Comparison of ENCODE assay signal across 8 mouse cellular contexts in the genomic region with DNA sequence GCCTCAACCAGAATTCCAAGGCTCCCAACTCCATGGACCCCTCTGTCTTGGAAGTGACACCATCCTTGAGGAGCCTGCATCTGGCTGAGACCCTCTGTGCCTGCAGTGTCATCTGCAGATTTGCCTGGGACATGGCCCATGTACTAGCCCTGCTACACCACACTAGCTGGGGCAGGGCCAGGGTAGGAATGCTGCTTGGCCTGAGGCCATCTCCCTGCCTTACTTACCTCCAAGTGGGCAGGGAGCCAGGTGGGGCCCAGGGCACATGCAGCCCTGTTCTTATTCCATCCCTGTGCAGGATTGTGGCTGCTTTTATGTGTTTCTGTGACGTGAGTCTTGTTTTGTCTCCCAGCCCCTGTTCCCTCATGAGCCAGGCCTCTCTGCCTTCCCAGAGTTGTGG. TPM values are rescaled to one million over a fixed set of nuclear protein-coding genes. Genes with fewer than 3 reads are reported as not detected.
DNase-seq lines count a peak whose midpoint lies in the region; ATAC-seq lines count a peak whose summit lies in the region.

No protein-coding gene starts in this region.

- H3K4me1 ChIP-seq in heart, embryonic 10.5 days, result peaks cover 58% of the 10 kb centered on the region

- ATAC-seq in cerebellum, adult (ENCODE audit: insufficient number of reproducible peaks, low FRiP score, low TSS enrichment), result no peak
- ATAC-seq in megakaryocyte progenitor cell, adult 5-6 weeks (replicated peaks; ENCODE audit: poor library complexity), result 0 out of 2 replicates have a peak, but pooled peaks have one; percentile 6
- no peak for ATAC-seq in inflammation-experienced regulatory T-cells, adult 6 months
- ATAC-seq in activated CD4-positive, CD25-positive, alpha-beta regulatory T cell, adult 4 months, result no peak

- H3K27ac ChIP-seq in heart, embryonic 10.5 days, result peak overlapping the region; percentile 91

- peak; percentile 80 to 86 for DNase-seq in cerebellum, postnatal 10 days
- DNase-seq in 3T3-L1 (ENCODE audit: low read depth, low spot score), result peak; percentile 67
- DNase-seq in heart, embryonic 10.5 days (ENCODE audit: low spot score), result no peak
- peak; percentile 85 to 86 for DNase-seq in kidney, adult 8-10 months

- no peaks in the 10 kb centered on the region for H3K27me3 ChIP-seq in heart, embryonic 10.5 days (ENCODE audit: insufficient read depth, poor library complexity, severe bottlenecking)

- peak overlapping the region; percentile 8; the same call in 1 of the 2 replicates for H3K4me3 ChIP-seq in heart, embryonic 10.5 days

- H3K36me3 ChIP-seq in heart, embryonic 10.5 days, result peaks cover 25% of the 10 kb centered on the region

- 41% methylated on average over 1 of the region's 1 CpGs for WGBS in heart, embryonic 10.5 days

- no peaks in the 10 kb centered on the region for H3K9me3 ChIP-seq in heart, embryonic 10.5 days

RNA-seq across cellular contexts. Expression of gene Pygb, which starts 15.8 kb away (rescaled TPM):
- 112 and 182 TPM in 2 replicates for polyA plus RNA-seq in heart, embryonic 10.5 days (2016; fragmentation: Nextera tagmentation; extraction: Ambion mirVana)
- total RNA-seq in megakaryocyte progenitor cell, adult 5-6 weeks (2015), result 8.5 and 8.7 TPM in 2 replicates
- 24.0 and 33.9 TPM in 2 replicates for total RNA-seq in megakaryocyte progenitor cell, adult 5-6 weeks (2017)
- 10 to 100 TPM; 45.0 to 48.4 (median 46.1) TPM for polyA plus RNA-seq in inflammation-experienced regulatory T-cells, adult 6 months (2017; shearing (Covaris generic))
- 10 to 100 TPM; 33.1 to 49.4 TPM for polyA plus RNA-seq in activated CD4-positive, CD25-positive, alpha-beta regulatory T cell, adult 4 months (2017; shearing (Covaris generic))

RNA-seq across cellular contexts. Expression of gene Entpd6, which starts 21.9 kb away (rescaled TPM):
- 28.9 and 29.5 TPM in 2 replicates for polyA plus RNA-seq in heart, embryonic 10.5 days (2016; fragmentation: Nextera tagmentation; extraction: Ambion mirVana)
- total RNA-seq in megakaryocyte progenitor cell, adult 5-6 weeks (2015), result 11.5 and 11.8 TPM in 2 replicates
- total RNA-seq in megakaryocyte progenitor cell, adult 5-6 weeks (2017), result 13.3 and 18.0 TPM in 2 replicates
- polyA plus RNA-seq in inflammation-experienced regulatory T-cells, adult 6 months (2017; shearing (Covaris generic)), result 10 to 100 TPM; 20.2 to 37.4 (median 35.8) TPM
- 10 to 100 TPM; 26.3 to 27.8 TPM for polyA plus RNA-seq in activated CD4-positive, CD25-positive, alpha-beta regulatory T cell, adult 4 months (2017; shearing (Covaris generic))
